Mouse (Mus musculus) neural tube, embryonic 13.5 days (tissue): ENCODE data around the gene Tas2r109. TPM values are rescaled to one million over a fixed set of nuclear protein-coding genes. Genes with fewer than 3 reads are reported as not detected.
"Not testable (repeated sequence)": the region's sequence is repeated elsewhere in the genome, so short reads cannot be mapped to it uniquely, and the experiment has no call there.

Experiments used
- ATAC-seq: fragments of 200-750 bp; cut with Nextera tagmentation; 2 replicates; pipeline ENCODE4 v1.8.0; 2017; ENCODE audit warnings: low read depth, mild to moderate bottlenecking, moderate TSS enrichment, moderate library complexity
- H3K27ac ChIP-seq: fragments of 300-500 bp; sonication (generic); replicated peaks from 2 replicates; pipeline ENCODE4 v1.5.1; 2015; ENCODE audit warnings: moderate library complexity, mild to moderate bottlenecking, inconsistent platforms
- H3K27me3 ChIP-seq: fragments of 300-500 bp; sonication (generic); 2 replicates; pipeline ENCODE4 v1.6.1; 2015; ENCODE audit warnings: mild to moderate bottlenecking, inconsistent platforms
- H3K36me3 ChIP-seq: fragments of 300-500 bp; sonication (generic); 2 replicates; pipeline ENCODE4 v1.6.1; 2015; ENCODE audit warnings: mild to moderate bottlenecking, inconsistent platforms
- H3K4me1 ChIP-seq: fragments of 300-500 bp; sonication (generic); replicated peaks from 2 replicates; pipeline ENCODE4 v1.6.1; 2015; ENCODE audit warnings: inconsistent platforms
- H3K4me2 ChIP-seq: fragments of 300-500 bp; sonication (generic); 2 replicates; pipeline ENCODE4 v1.6.1; 2015; ENCODE audit warnings: inconsistent platforms, mild to moderate bottlenecking, moderate library complexity
- H3K4me3 ChIP-seq: fragments of 300-500 bp; sonication (generic); 2 replicates; pipeline ENCODE4 v1.5.1; 2015; ENCODE audit warnings: mild to moderate bottlenecking, inconsistent platforms
- H3K9ac ChIP-seq: fragments of 300-500 bp; sonication (generic); 2 replicates; pipeline ENCODE4 v1.6.1; 2015; ENCODE audit warnings: moderate library complexity, mild to moderate bottlenecking, inconsistent platforms
- H3K9me3 ChIP-seq: fragments of 300-500 bp; sonication (generic); 2 replicates; pipeline ENCODE4 v1.6.1; 2016; ENCODE audit warnings: inconsistent platforms
- WGBS: fragments of 180-500 bp; shearing (Covaris S2); methylation state at CpG from one replicate; pipeline ENCODE4 v1.1.7; 2015; 5-methylcytosine and 5-hydroxymethylcytosine counted together
- polyA plus RNA-seq: library from polyadenylated mRNA; unstranded; fragments of >200 nt; fragmentation: Nextera tagmentation; extraction: Ambion mirVana; gene quantifications from 2 replicates; pipeline ENCODE4 v1.2.1, GENCODE M21; 2015

The Tas2r109 gene
- polyA plus RNA-seq: not detected in 2 replicates

GRCm38 (mm10) chr6:132980865-132981264, at the start of gene Tas2r109:
Tas2r109 (minus strand) TSS chr6:132980965.
- no peaks in the 10 kb centered on the region for H3K27me3 ChIP-seq
- no peak within 1 kb of the TSS for H3K9ac ChIP-seq
- H3K4me1 ChIP-seq: no peaks in the 10 kb centered on the region
- H3K36me3 ChIP-seq: no peaks in the 10 kb centered on the region
- no peaks in the 10 kb centered on the region for H3K9me3 ChIP-seq
- H3K4me3 ChIP-seq: no peak within 1 kb of the TSS
- WGBS: 76% methylated on average over 2 of the region's 2 CpGs
- H3K27ac ChIP-seq: no peak within 1 kb of the TSS
- ATAC-seq: no peak
- no peak within 1 kb of the TSS for H3K4me2 ChIP-seq

DNA sequence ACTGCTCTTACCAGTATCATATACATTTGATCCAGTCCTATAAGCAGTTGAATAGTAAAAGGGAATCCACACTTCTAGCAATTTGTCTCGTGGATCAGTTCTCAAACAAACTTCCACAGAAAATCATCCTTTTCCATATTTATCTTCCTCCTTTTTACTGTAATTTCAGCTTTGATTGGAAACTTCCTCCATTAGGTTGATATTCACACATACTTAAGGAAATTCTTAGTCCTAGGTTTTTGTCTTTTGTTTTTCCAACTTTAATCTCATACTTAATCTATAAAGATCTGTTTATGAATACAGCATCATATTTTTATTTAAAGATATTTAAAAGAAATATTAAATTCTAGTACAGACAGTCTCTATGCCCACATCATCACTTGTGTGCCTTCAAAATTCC, 22.9 kb downstream of the Tas2r109 start, which contains the start of gene Tas2r131:
Gene Tas2r131 (minus strand): TSS at position 101 of the 400 bp plus-strand sequence.
- H3K4me2 ChIP-seq: no peak within 1 kb of the TSS
- no peak for ATAC-seq
- no peak within 1 kb of the TSS for H3K27ac ChIP-seq
- no peak within 1 kb of the TSS for H3K4me3 ChIP-seq
- H3K36me3 ChIP-seq: no peaks in the 10 kb centered on the region
- H3K4me1 ChIP-seq: no peaks in the 10 kb centered on the region
- 75% methylated on average over 1 of the region's 1 CpGs for whole genome bisulfite sequencing
- no peaks in the 10 kb centered on the region for H3K9me3 ChIP-seq
- no peak within 1 kb of the TSS for H3K9ac ChIP-seq
- H3K27me3 ChIP-seq: no peaks in the 10 kb centered on the region

DNA sequence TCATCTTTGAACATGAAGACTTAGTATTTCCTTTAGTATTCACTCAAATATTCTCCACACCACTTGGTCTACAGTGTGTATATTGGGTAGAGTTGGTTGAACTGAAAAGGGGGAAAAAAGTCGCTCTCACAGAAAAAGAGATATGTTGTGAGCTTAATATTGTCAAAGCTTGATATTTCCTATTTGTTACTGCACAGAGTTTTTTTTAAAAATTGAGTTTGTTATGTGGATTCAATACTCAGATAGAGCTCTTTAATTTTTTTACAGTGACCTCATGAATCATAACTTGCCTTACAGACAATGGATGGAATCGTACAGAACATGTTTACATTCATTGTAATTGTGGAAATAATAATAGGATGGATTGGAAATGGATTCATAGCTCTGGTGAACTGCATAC, 30.0 kb downstream of the Tas2r109 start, which contains the start of gene Tas2r129:
Gene Tas2r129 (plus strand): TSS at position 301 of the 400 bp plus-strand sequence.
- Histone ChIP-seq H3K4me3 (no peak within 1 kb of the TSS), H3K9me3 (no peaks in the 10 kb centered on the region), H3K9ac (no peak within 1 kb of the TSS), H3K4me1 (no peaks in the 10 kb centered on the region), H3K27me3 (no peaks in the 10 kb centered on the region), H3K27ac (no peak within 1 kb of the TSS), H3K4me2 (no peak within 1 kb of the TSS), H3K36me3 (no peaks in the 10 kb centered on the region)
- ATAC-seq: no peak
- WGBS: 85% methylated on average over 2 of the region's 2 CpGs

- H3K9ac ChIP-seq, H3K4me1 ChIP-seq, H3K9me3 ChIP-seq, H3K36me3 ChIP-seq, H3K27me3 ChIP-seq, ATAC-seq, H3K4me2 ChIP-seq, H3K27ac ChIP-seq, H3K4me3 ChIP-seq: not testable (repeated sequence)
Measured at GRCm38 (mm10) chr6:132941376-132941775, 39.4 kb downstream of the Tas2r109 start.

Other genes with a start within 250 kb of the Tas2r109 start
- not detected in 2 replicates for gene Tas2r115, start 242.9 kb downstream of the Tas2r109 start, polyA plus RNA-seq
- not detected in 2 replicates for gene Tas2r124, start 226.2 kb downstream of the Tas2r109 start, polyA plus RNA-seq
- gene Tas2r102, start 218.8 kb downstream of the Tas2r109 start, polyA plus RNA-seq: not detected in 2 replicates
- not detected in 2 replicates for gene Tas2r136, start 202.8 kb downstream of the Tas2r109 start, polyA plus RNA-seq
- not detected in 2 replicates for gene Tas2r117, start 178.1 kb downstream of the Tas2r109 start, polyA plus RNA-seq
- gene Tas2r123, start 133.8 kb downstream of the Tas2r109 start, polyA plus RNA-seq: not detected in 2 replicates
- not detected in 2 replicates for gene Tas2r116, start 125.5 kb downstream of the Tas2r109 start, polyA plus RNA-seq
- not detected in 2 replicates for gene Tas2r110, start 113.0 kb downstream of the Tas2r109 start, polyA plus RNA-seq
- gene Tas2r113, start 88.0 kb downstream of the Tas2r109 start, polyA plus RNA-seq: not detected in 2 replicates
- gene Tas2r125, start 71.3 kb downstream of the Tas2r109 start, polyA plus RNA-seq: 0.49 TPM in 1 of 2 replicates, not detected in the other
- gene Tas2r129, start 29.9 kb downstream of the Tas2r109 start, polyA plus RNA-seq: not detected in 2 replicates
- gene Tas2r131, start 23.0 kb downstream of the Tas2r109 start, polyA plus RNA-seq: not detected in 2 replicates
- gene Tas2r103, start 56.1 kb upstream of the Tas2r109 start, polyA plus RNA-seq: not detected in 2 replicates
- not detected in 2 replicates for gene Tas2r140, start 74.9 kb upstream of the Tas2r109 start, polyA plus RNA-seq
- gene Smim10l1, start 123.9 kb upstream of the Tas2r109 start, polyA plus RNA-seq: 120 and 134 TPM in 2 replicates